Mouse (Mus musculus) limb, embryonic 11.5 days (tissue): ENCODE results near the gene Ttc3. TPM values are rescaled to one million over a fixed set of nuclear protein-coding genes. Genes with fewer than 3 reads are reported as not detected.

ENCODE experiments used
- ATAC-seq: fragments of 200-750 bp; cut with Nextera tagmentation; 2 replicates; pipeline ENCODE4 v1.8.0; 2017; ENCODE audit warnings: low read depth; ENCODE audit not compliant: insufficient number of reproducible peaks, low FRiP score, low TSS enrichment
- DNase-seq: peaks from one replicate; pipeline ENCODE4 v3.0.0-alpha.2; 2015; ENCODE audit warnings: low spot score
- H3K27ac ChIP-seq: fragments of 300-500 bp; sonication (generic); replicated peaks from 2 replicates; pipeline ENCODE4 v1.5.1; 2014; ENCODE audit warnings: low read depth, mild to moderate bottlenecking, low read length
- H3K27me3 ChIP-seq: fragments of 300-500 bp; sonication (generic); 2 replicates; pipeline ENCODE4 v1.6.1; 2014; ENCODE audit warnings: mild to moderate bottlenecking, low read length, mixed read lengths; ENCODE audit not compliant: control insufficient read depth, insufficient read depth
- H3K36me3 ChIP-seq: fragments of 300-500 bp; sonication (generic); 2 replicates; pipeline ENCODE4 v1.6.1; 2014; ENCODE audit warnings: mild to moderate bottlenecking, low read length, moderate library complexity, mixed read lengths; ENCODE audit not compliant: control insufficient read depth, insufficient read depth
- H3K4me1 ChIP-seq: fragments of 300-500 bp; sonication (generic); 2 replicates; pipeline ENCODE4 v1.6.1; 2014; ENCODE audit warnings: low read length, mixed read lengths; ENCODE audit not compliant: control insufficient read depth, insufficient read depth
- H3K4me2 ChIP-seq: fragments of 300-500 bp; sonication (generic); 2 replicates; pipeline ENCODE4 v1.6.1; 2014; ENCODE audit warnings: low read depth, mild to moderate bottlenecking, moderate library complexity; ENCODE audit not compliant: severe bottlenecking
- H3K4me3 ChIP-seq: fragments of 300-500 bp; sonication (generic); 2 replicates; pipeline ENCODE4 v1.5.1; 2014; ENCODE audit warnings: low read depth, low read length
- H3K9ac ChIP-seq: fragments of 300-500 bp; sonication (generic); 2 replicates; pipeline ENCODE4 v1.6.1; 2014; ENCODE audit warnings: mild to moderate bottlenecking, low read length
- H3K9me3 ChIP-seq: fragments of 300-500 bp; sonication (generic); 2 replicates; pipeline ENCODE4 v1.6.1; 2016; ENCODE audit warnings: low read length; ENCODE audit not compliant: control insufficient read depth
- WGBS: fragments of 180-500 bp; shearing (Covaris S2); extraction: QIAGEN DNeasy Blood & Tissue Kit; methylation state at CpG from one replicate; pipeline ENCODE4 v1.1.7; 2014; 5-methylcytosine and 5-hydroxymethylcytosine counted together
- polyA plus RNA-seq: library from polyadenylated mRNA; unstranded; fragments of >200 nt; fragmentation: Nextera tagmentation; extraction: Ambion mirVana; gene quantifications from 2 replicates; pipeline ENCODE4 v1.2.1, GENCODE M21; 2014

The Ttc3 gene
- polyA plus RNA-seq, 1 experiment from 2014 or later, result 349 TPM

GRCm38 (mm10) chr16:94354450-94354849 is 16.0 kb upstream of the Ttc3 start:
- Histone ChIP-seq H3K9me3 (no peaks in the 10 kb centered on the region), H3K27ac (no peak overlapping the region), H3K36me3 (no peaks in the 10 kb centered on the region), H3K4me3 (no peak overlapping the region), H3K4me1 (0 out of 2 replicates have a peak, but pooled peaks cover 3% of the 10 kb centered on the region), H3K9ac (no peak overlapping the region), H3K4me2 (no peak overlapping the region), H3K27me3 (no peaks in the 10 kb centered on the region)
- 37% methylated on average over 9 of the region's 9 CpGs for WGBS
- ATAC-seq, result no peak
- peak; percentile 44 for DNase-seq

- WGBS, result 40% methylated on average over 7 of the region's 7 CpGs
- Histone ChIP-seq H3K36me3 (no peaks in the 10 kb centered on the region), H3K9me3 (no peaks in the 10 kb centered on the region), H3K27me3 (no peaks in the 10 kb centered on the region), H3K27ac (no peak overlapping the region), H3K4me1 (0 out of 2 replicates have a peak, but pooled peaks cover 3% of the 10 kb centered on the region), H3K9ac (no peak overlapping the region), H3K4me3 (no peak overlapping the region), H3K4me2 (no peak overlapping the region)
- DNase-seq (no peak), ATAC-seq (no peak)
Observed at GRCm38 (mm10) chr16:94356046-94356445, 14.4 kb upstream of the Ttc3 start.

- no peak overlapping the region for H3K4me3 ChIP-seq
- no peak overlapping the region for H3K9ac ChIP-seq
- no peak for ATAC-seq
Observed at GRCm38 (mm10) chr16:94356776-94357494, 13.5 kb upstream of the Ttc3 start.

GRCm38 (mm10) chr16:94358091-94358490 is 12.3 kb upstream of the Ttc3 start:
- Histone ChIP-seq H3K9me3 (no peaks in the 10 kb centered on the region), H3K4me2 (no peak overlapping the region), H3K36me3 (no peaks in the 10 kb centered on the region), H3K27me3 (no peaks in the 10 kb centered on the region), H3K4me1 (0 out of 2 replicates have a peak, but pooled peaks cover 3% of the 10 kb centered on the region), H3K4me3 (no peak overlapping the region), H3K27ac (no peak overlapping the region), H3K9ac (no peak overlapping the region)
- ATAC-seq, result no peak
- WGBS, result 89% methylated on average over 3 of the region's 3 CpGs
- no peak for DNase-seq

More at GRCm38 (mm10) chr16:94356776-94357494, 13.5 kb upstream of the Ttc3 start:
- Histone ChIP-seq H3K27ac (no peak overlapping the region), H3K4me1 (0 out of 2 replicates have a peak, but pooled peaks cover 3% of the 10 kb centered on the region), H3K27me3 (no peaks in the 10 kb centered on the region), H3K4me2 (no peak overlapping the region), H3K36me3 (no peaks in the 10 kb centered on the region), H3K9me3 (no peaks in the 10 kb centered on the region)
- no peak for DNase-seq
- 66% methylated on average over 11 of the region's 11 CpGs for WGBS

GRCm38 (mm10) chr16:94360578-94361350 is 9.7 kb upstream of the Ttc3 start:
- no peak overlapping the region for H3K9ac ChIP-seq
- no peaks in the 10 kb centered on the region for H3K27me3 ChIP-seq
- no peak overlapping the region for H3K4me3 ChIP-seq
- H3K4me2 ChIP-seq, result no peak overlapping the region
- no peaks in the 10 kb centered on the region for H3K4me1 ChIP-seq
- 87% methylated on average over 13 of the region's 13 CpGs for WGBS
- no peak overlapping the region for H3K27ac ChIP-seq
- DNase-seq (no peak), ATAC-seq (no peak)
- no peaks in the 10 kb centered on the region for H3K9me3 ChIP-seq
- H3K36me3 ChIP-seq, result no peaks in the 10 kb centered on the region

GRCm38 (mm10) chr16:94362174-94362873 is 8.1 kb upstream of the Ttc3 start:
- H3K9me3 ChIP-seq, result no peaks in the 10 kb centered on the region
- no peaks in the 10 kb centered on the region for H3K4me1 ChIP-seq
- no peak overlapping the region for H3K9ac ChIP-seq
- H3K36me3 ChIP-seq, result no peaks in the 10 kb centered on the region
- H3K4me2 ChIP-seq, result no peak overlapping the region
- no peak overlapping the region for H3K4me3 ChIP-seq
- WGBS, result 51% methylated on average over 10 of the region's 10 CpGs
- peak; percentile 28 for DNase-seq
- no peak overlapping the region for H3K27ac ChIP-seq
- H3K27me3 ChIP-seq, result no peaks in the 10 kb centered on the region
- no peak for ATAC-seq

- DNase-seq (no peak), ATAC-seq (no peak)
- no peak overlapping the region for H3K9ac ChIP-seq
- H3K36me3 ChIP-seq, result no peaks in the 10 kb centered on the region
- no peaks in the 10 kb centered on the region for H3K27me3 ChIP-seq
- H3K4me3 ChIP-seq, result no peak overlapping the region
- WGBS, result 90% methylated on average over 4 of the region's 4 CpGs
- no peak overlapping the region for H3K27ac ChIP-seq
- no peaks in the 10 kb centered on the region for H3K4me1 ChIP-seq
- no peaks in the 10 kb centered on the region for H3K9me3 ChIP-seq
- no peak overlapping the region for H3K4me2 ChIP-seq
Observed at GRCm38 (mm10) chr16:94363814-94364213, 6.6 kb upstream of the Ttc3 start.

- ATAC-seq (no peak), DNase-seq (no peak)
- Histone ChIP-seq H3K4me3 (no peak overlapping the region), H3K4me2 (no peak overlapping the region), H3K9ac (no peak overlapping the region), H3K9me3 (no peaks in the 10 kb centered on the region), H3K36me3 (no peaks in the 10 kb centered on the region), H3K4me1 (0 out of 2 replicates have a peak, but pooled peaks cover 4% of the 10 kb centered on the region), H3K27ac (no peak overlapping the region), H3K27me3 (no peaks in the 10 kb centered on the region)
- 91% methylated on average over 3 of the region's 3 CpGs for WGBS
Observed at GRCm38 (mm10) chr16:94365435-94365834, 5.0 kb upstream of the Ttc3 start.
